Mouse (Mus musculus) brain, embryonic 14.5 days (tissue): ENCODE results near the gene Sh3bp5.

Experiments
- CTCF ChIP-seq: fragments of 200-500 bp; IDR thresholded peaks from 2 replicates; pipeline ENCODE4 v1.5.1; 2012; ENCODE audit warnings: inconsistent platforms, mild to moderate bottlenecking, moderate library complexity, borderline replicate concordance; ENCODE audit not compliant: insufficient read depth, insufficient read length; ENCODE audit errors: extremely low read depth
- POLR2A ChIP-seq: fragments of 200-500 bp; IDR thresholded peaks from 2 replicates; pipeline ENCODE4 v1.6.1; 2012; ENCODE audit warnings: mild to moderate bottlenecking, inconsistent platforms, borderline replicate concordance; ENCODE audit not compliant: poor library complexity, insufficient read depth, insufficient read length, severe bottlenecking; ENCODE audit errors: extremely low read depth

- TF ChIP-seq CTCF (no peak), POLR2A (no peak)
Measured at GRCm38 (mm10) chr14:31400896-31401295, 35.0 kb downstream of the Sh3bp5 start.
